Mouse (Mus musculus): ENCODE data around the gene Tmem63b. TPM values are rescaled to one million over a fixed set of nuclear protein-coding genes. Genes with fewer than 3 reads are reported as not detected.

Gene Tmem63b
- polyA plus RNA-seq, 1 experiment from 2014 or later: 35.6 TPM

- Histone ChIP-seq H3K27me3 (ENCODE audit: insufficient read depth, low read length) (no peaks in the 10 kb centered on the region), H3K4me2 (replicated peaks; ENCODE audit: low read depth, low read length) (no peak overlapping the region), H3K36me3 (ENCODE audit: insufficient read depth, low read length) (no peaks in the 10 kb centered on the region), H3K4me3 (ENCODE audit: low read length) (no peak overlapping the region), H3K4me1 (ENCODE audit: insufficient read depth, low read length) (no peaks in the 10 kb centered on the region), H3K9ac (replicated peaks; ENCODE audit: low read length) (no peak overlapping the region), H3K27ac (ENCODE audit: low read length) (no peak overlapping the region), H3K9me3 (ENCODE audit: low read length) (no peaks in the 10 kb centered on the region)
- no peak for ATAC-seq (ENCODE audit: low FRiP score, low TSS enrichment)
- 43% methylated on average over 3 of the region's 3 CpGs for WGBS
Observed at GRCm38 (mm10) chr17:45707376-45707775, 20.7 kb upstream of the Tmem63b start.

GRCm38 (mm10) chr17:45706796-45707195 is 20.1 kb upstream of the Tmem63b start:
- Histone ChIP-seq H3K4me3 (ENCODE audit: low read length) (no peak overlapping the region), H3K36me3 (ENCODE audit: insufficient read depth, low read length) (no peaks in the 10 kb centered on the region), H3K9me3 (ENCODE audit: low read length) (no peaks in the 10 kb centered on the region), H3K4me2 (replicated peaks; ENCODE audit: low read depth, low read length) (no peak overlapping the region), H3K27ac (ENCODE audit: low read length) (no peak overlapping the region), H3K9ac (replicated peaks; ENCODE audit: low read length) (no peak overlapping the region), H3K27me3 (ENCODE audit: insufficient read depth, low read length) (no peaks in the 10 kb centered on the region), H3K4me1 (ENCODE audit: insufficient read depth, low read length) (no peaks in the 10 kb centered on the region)
- WGBS: 62% methylated on average over 5 of the region's 5 CpGs
- no peak for ATAC-seq (ENCODE audit: low FRiP score, low TSS enrichment)

GRCm38 (mm10) chr17:45703187-45703586 is 16.5 kb upstream of the Tmem63b start:
- Histone ChIP-seq H3K4me3 (ENCODE audit: low read length) (no peak overlapping the region), H3K9ac (replicated peaks; ENCODE audit: low read length) (no peak overlapping the region), H3K36me3 (ENCODE audit: insufficient read depth, low read length) (peaks cover 5% of the 10 kb centered on the region), H3K27me3 (ENCODE audit: insufficient read depth, low read length) (no peaks in the 10 kb centered on the region), H3K27ac (ENCODE audit: low read length) (no peak overlapping the region), H3K9me3 (ENCODE audit: low read length) (no peaks in the 10 kb centered on the region), H3K4me1 (ENCODE audit: insufficient read depth, low read length) (peaks cover 4% of the 10 kb centered on the region), H3K4me2 (replicated peaks; ENCODE audit: low read depth, low read length) (no peak overlapping the region)
- 53% methylated on average over 7 of the region's 7 CpGs for WGBS
- no peak for ATAC-seq (ENCODE audit: low FRiP score, low TSS enrichment)

GRCm38 (mm10) chr17:45702254-45702653 is 15.5 kb upstream of the Tmem63b start:
- no peaks in the 10 kb centered on the region for H3K27me3 ChIP-seq (ENCODE audit: insufficient read depth, low read length)
- H3K4me1 ChIP-seq (ENCODE audit: insufficient read depth, low read length): peaks cover 4% of the 10 kb centered on the region
- H3K9ac ChIP-seq (replicated peaks; ENCODE audit: low read length): no peak overlapping the region
- no peak overlapping the region for H3K27ac ChIP-seq (ENCODE audit: low read length)
- H3K4me3 ChIP-seq (ENCODE audit: low read length): no peak overlapping the region
- H3K9me3 ChIP-seq (ENCODE audit: low read length): no peaks in the 10 kb centered on the region
- WGBS: 47% methylated on average over 4 of the region's 4 CpGs
- no peak for ATAC-seq (ENCODE audit: low FRiP score, low TSS enrichment)
- no peak overlapping the region for H3K4me2 ChIP-seq (replicated peaks; ENCODE audit: low read depth, low read length)
- peaks cover 8% of the 10 kb centered on the region for H3K36me3 ChIP-seq (ENCODE audit: insufficient read depth, low read length)

GRCm38 (mm10) chr17:45701236-45701591 is 14.5 kb upstream of the Tmem63b start:
- 72% methylated on average over 9 of the region's 9 CpGs for WGBS
- Histone ChIP-seq H3K9me3 (ENCODE audit: low read length) (no peaks in the 10 kb centered on the region), H3K36me3 (ENCODE audit: insufficient read depth, low read length) (peaks cover 12% of the 10 kb centered on the region), H3K27ac (ENCODE audit: low read length) (no peak overlapping the region), H3K27me3 (ENCODE audit: insufficient read depth, low read length) (no peaks in the 10 kb centered on the region), H3K4me1 (ENCODE audit: insufficient read depth, low read length) (peaks cover 4% of the 10 kb centered on the region), H3K4me2 (replicated peaks; ENCODE audit: low read depth, low read length) (no peak overlapping the region), H3K4me3 (ENCODE audit: low read length) (no peak overlapping the region), H3K9ac (replicated peaks; ENCODE audit: low read length) (no peak overlapping the region)
- no peak for ATAC-seq (ENCODE audit: low FRiP score, low TSS enrichment)

GRCm38 (mm10) chr17:45700496-45701235 is 14.0 kb upstream of the Tmem63b start:
- ATAC-seq (ENCODE audit: low FRiP score, low TSS enrichment): no peak; the same call in 1 of the 2 replicates
- no peak overlapping the region for H3K4me2 ChIP-seq (replicated peaks; ENCODE audit: low read depth, low read length)
- WGBS: 41% methylated on average over 11 of the region's 16 CpGs
- no peak overlapping the region for H3K4me3 ChIP-seq (ENCODE audit: low read length)
- H3K4me1 ChIP-seq (ENCODE audit: insufficient read depth, low read length): peaks cover 5% of the 10 kb centered on the region
- peaks cover 12% of the 10 kb centered on the region for H3K36me3 ChIP-seq (ENCODE audit: insufficient read depth, low read length)
- H3K9me3 ChIP-seq (ENCODE audit: low read length): no peaks in the 10 kb centered on the region
- H3K9ac ChIP-seq (replicated peaks; ENCODE audit: low read length): no peak overlapping the region
- H3K27me3 ChIP-seq (ENCODE audit: insufficient read depth, low read length): no peaks in the 10 kb centered on the region
- H3K27ac ChIP-seq (ENCODE audit: low read length): no peak overlapping the region

GRCm38 (mm10) chr17:45699039-45699740 is 12.5 kb upstream of the Tmem63b start:
- Histone ChIP-seq H3K36me3 (ENCODE audit: insufficient read depth, low read length) (peaks cover 12% of the 10 kb centered on the region), H3K27ac (ENCODE audit: low read length) (no peak overlapping the region), H3K4me2 (replicated peaks; ENCODE audit: low read depth, low read length) (no peak overlapping the region), H3K27me3 (ENCODE audit: insufficient read depth, low read length) (no peaks in the 10 kb centered on the region), H3K4me1 (ENCODE audit: insufficient read depth, low read length) (peaks cover 16% of the 10 kb centered on the region), H3K9me3 (ENCODE audit: low read length) (no peaks in the 10 kb centered on the region), H3K4me3 (ENCODE audit: low read length) (no peak overlapping the region), H3K9ac (replicated peaks; ENCODE audit: low read length) (no peak overlapping the region)
- ATAC-seq (ENCODE audit: low FRiP score, low TSS enrichment): no peak
- 89% methylated on average over 3 of the region's 3 CpGs for WGBS

- Histone ChIP-seq H3K4me3 (ENCODE audit: low read length) (no peak overlapping the region), H3K9me3 (ENCODE audit: low read length) (no peaks in the 10 kb centered on the region), H3K27me3 (ENCODE audit: insufficient read depth, low read length) (no peaks in the 10 kb centered on the region), H3K27ac (ENCODE audit: low read length) (no peak overlapping the region), H3K9ac (replicated peaks; ENCODE audit: low read length) (no peak overlapping the region), H3K36me3 (ENCODE audit: insufficient read depth, low read length) (peaks cover 12% of the 10 kb centered on the region), H3K4me1 (ENCODE audit: insufficient read depth, low read length) (peaks cover 22% of the 10 kb centered on the region), H3K4me2 (replicated peaks; ENCODE audit: low read depth, low read length) (no peak overlapping the region)
- ATAC-seq (ENCODE audit: low FRiP score, low TSS enrichment): no peak
- 79% methylated on average over 6 of the region's 6 CpGs for WGBS
Observed at GRCm38 (mm10) chr17:45698368-45698767, 11.7 kb upstream of the Tmem63b start.

GRCm38 (mm10) chr17:45696981-45697380 is 10.3 kb upstream of the Tmem63b start:
- WGBS: 86% methylated on average over 9 of the region's 9 CpGs
- no peaks in the 10 kb centered on the region for H3K27me3 ChIP-seq (ENCODE audit: insufficient read depth, low read length)
- no peaks in the 10 kb centered on the region for H3K9me3 ChIP-seq (ENCODE audit: low read length)
- peaks cover 31% of the 10 kb centered on the region for H3K4me1 ChIP-seq (ENCODE audit: insufficient read depth, low read length)
- no peak overlapping the region for H3K27ac ChIP-seq (ENCODE audit: low read length)
- peaks cover 12% of the 10 kb centered on the region for H3K36me3 ChIP-seq (ENCODE audit: insufficient read depth, low read length)
- H3K9ac ChIP-seq (replicated peaks; ENCODE audit: low read length): no peak overlapping the region
- no peak for ATAC-seq (ENCODE audit: low FRiP score, low TSS enrichment)
- no peak overlapping the region for H3K4me2 ChIP-seq (replicated peaks; ENCODE audit: low read depth, low read length)
- H3K4me3 ChIP-seq (ENCODE audit: low read length): no peak overlapping the region

Data from kidney, embryonic 16.5 days (tissue).